Mouse (Mus musculus) monocyte, adult 2 months (primary cell): Measurements from ENCODE around the gene Zfp710.

Source experiments
- DNase-seq, 2 experiments: peaks; one replicate each; pipeline ENCODE4 v3.0.0; 2022; ENCODE audit warnings: low spot score in 2 of 2, low read depth in 1 of 2

Zfp710 gene

GRCm38 (mm10) chr7:80055781-80056180, 31.2 kb downstream of the Zfp710 start:
- no peak for DNase-seq

- DNase-seq = no peak
Observed at GRCm38 (mm10) chr7:80057002-80057691, 32.5 kb downstream of the Zfp710 start.

DNA sequence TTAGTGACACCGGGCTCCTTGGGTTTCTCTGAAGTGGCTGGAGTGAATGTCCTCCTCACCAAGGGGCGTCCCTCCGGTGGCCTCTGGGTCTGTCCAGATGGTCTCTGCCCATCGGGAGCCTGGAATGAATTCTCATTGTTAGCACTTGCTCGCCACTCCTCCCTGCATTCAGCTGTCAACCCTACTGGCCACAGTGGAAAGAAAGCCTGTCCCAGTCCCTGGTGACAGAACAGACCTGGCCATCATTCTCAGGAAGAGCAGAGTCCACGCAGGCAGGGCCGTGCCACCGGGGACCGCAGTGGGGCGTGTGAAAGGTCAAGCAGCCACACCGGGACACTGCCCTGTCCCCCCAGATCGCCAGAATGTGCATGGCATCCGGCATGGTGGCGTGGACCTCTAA, 33.2 kb downstream of the Zfp710 start:
- DNase-seq = no peak

- no peak for DNase-seq
Observed at GRCm38 (mm10) chr7:80058405-80059063, 33.9 kb downstream of the Zfp710 start.

- no peak for DNase-seq
Observed at GRCm38 (mm10) chr7:80059064-80059838, 34.6 kb downstream of the Zfp710 start.

DNA sequence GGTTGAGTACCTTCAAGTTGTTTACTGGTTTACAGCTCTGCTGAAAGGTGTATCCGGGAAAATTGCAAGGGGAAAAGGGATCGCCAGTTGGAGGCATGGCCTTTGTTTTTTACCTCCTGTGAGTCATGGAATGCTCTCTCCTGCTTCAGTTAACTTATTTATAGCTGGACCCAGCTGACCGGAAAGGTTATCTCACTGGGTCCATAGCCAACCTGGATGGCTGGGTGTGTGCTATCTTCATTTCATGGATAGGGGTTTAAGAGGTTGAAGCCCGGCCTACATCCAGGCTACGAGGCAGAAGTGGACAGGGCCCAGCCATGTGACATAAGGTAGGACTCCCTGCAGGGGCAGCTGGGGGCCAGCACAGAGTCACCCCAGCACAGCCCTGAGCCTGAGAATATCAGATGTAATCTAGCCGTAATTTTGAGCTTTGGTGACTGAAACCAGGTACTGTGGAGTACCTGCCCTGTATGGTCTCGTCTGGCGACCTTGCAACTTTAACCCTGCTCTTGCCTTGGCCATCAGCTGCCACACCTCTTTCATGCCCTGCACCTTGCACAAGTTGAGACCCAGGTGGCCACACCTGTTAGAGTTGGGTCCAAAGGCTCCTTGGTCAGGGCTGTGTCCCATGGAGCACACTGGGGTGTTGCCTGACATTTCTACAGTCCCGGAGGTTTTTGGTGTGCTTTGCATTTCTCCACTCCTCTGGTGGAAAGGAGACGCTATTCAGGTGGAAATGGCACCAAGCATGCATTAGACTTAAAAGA, 35.6 kb downstream of the Zfp710 start:
- DNase-seq = no peak

DNA sequence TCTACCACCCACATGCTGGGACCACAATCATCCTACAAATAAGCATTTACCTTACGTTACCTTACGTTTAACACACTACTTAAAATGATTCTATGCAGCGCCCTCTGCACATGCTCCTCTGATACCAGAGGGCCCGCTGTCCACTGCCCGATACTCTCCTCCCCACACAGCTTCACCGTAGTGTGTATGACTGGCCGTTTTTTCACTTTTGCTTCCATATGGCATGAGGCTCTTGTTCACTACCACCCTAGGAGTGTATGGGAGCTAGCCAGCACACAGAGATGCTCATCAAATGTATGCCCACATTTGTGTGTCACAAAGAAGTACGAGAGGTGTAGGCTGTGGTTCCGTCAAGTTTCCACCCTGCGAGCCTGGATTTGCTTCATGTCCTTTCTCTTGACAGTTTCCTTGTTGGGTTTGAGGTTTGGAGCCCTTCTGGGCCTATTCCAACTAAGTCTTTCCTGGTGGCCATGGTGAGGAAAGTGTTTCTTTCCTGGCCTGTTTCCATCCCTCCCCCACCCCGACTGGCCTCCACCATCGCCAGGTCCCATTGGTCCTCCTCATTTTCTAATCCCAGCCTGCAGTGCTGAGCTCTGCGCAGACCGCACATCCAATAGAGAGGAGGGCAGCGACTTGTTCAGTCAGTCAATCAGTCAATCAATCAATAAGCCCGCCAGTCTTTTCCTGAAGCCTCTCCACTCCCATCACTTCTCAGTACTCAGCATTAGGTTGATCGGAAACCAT, 37.6 kb downstream of the Zfp710 start:
- no peak for DNase-seq

DNA sequence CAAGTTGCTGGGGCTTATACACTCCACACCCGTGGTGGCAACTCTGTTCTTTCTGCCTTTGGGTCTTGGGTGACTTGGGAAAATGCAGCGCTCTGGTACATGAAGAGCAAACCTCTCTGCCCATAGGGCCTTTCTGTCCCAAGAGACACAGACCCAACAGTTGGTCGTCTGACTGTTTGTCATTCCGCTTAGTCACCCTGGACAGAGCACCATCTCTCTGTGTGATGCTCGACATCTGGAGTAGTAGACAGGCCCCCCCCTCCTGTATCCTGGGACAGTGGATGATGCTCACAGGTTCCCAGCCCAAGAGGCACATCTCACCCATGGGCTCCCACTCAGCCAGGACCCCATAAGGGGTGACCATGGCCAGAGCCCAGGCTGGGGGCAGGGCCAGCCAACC, 38.6 kb downstream of the Zfp710 start:
- no peak for DNase-seq

DNA sequence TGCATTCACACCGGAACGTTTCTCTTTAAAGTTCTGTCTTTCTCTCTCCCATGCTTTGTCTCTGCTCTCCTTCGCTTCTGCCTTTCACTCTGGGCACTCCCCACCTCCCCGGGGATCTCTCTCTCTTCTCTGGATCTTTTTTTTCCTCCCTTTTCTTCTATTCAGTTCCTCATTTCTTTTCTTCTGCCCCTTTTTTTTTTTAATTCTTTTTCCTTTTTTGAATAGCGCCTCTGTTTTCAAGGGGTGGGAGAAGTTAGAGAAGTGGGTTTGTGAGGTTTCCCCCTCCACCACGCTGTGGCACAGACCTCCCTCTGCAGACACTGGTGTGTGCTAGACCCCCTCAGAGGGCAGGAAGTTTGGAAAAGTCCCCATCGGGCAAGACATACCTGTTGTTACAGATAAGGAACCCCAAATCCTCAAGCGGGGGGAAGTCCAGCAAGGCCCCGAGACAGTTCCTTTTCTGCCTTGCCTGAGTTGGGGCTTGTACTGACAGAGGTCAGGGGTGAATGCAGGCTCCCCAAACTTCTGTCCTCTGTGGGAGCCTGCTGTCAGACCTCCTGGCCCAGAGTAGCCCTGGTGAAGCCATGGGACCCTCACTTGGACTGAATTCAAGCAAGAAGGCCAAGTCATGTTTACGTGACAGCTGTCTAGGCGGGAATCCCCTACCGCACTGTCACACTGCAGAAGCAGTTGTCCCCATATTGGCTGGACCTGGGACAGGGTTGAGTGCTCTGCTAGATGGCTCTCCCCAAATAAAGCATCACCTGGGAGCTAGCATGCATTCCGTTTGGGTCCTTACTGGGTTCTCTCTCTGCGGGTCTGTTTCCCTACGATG, 39.5 kb downstream of the Zfp710 start:
- DNase-seq = no peak

DNA sequence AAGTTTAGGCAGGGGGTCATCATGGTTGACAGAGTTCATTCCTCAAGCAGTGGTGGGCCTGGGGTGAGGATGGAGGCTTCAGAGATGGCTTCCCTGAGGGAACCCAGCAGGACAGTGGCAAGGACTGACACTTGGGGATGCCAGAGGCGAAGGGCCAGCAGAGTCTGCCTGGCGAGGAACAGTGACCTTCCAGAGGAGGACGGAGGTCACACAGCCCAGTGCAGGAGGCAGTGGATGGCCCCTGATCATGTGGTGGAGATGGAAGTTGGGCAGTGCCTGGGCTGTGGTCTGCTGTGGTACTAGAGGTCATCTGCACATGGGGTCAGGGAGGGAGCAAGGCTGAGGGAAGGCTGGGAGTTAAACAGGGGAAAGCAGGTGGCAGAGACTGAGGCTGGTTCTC, 40.6 kb downstream of the Zfp710 start:
- no peak for DNase-seq

DNA sequence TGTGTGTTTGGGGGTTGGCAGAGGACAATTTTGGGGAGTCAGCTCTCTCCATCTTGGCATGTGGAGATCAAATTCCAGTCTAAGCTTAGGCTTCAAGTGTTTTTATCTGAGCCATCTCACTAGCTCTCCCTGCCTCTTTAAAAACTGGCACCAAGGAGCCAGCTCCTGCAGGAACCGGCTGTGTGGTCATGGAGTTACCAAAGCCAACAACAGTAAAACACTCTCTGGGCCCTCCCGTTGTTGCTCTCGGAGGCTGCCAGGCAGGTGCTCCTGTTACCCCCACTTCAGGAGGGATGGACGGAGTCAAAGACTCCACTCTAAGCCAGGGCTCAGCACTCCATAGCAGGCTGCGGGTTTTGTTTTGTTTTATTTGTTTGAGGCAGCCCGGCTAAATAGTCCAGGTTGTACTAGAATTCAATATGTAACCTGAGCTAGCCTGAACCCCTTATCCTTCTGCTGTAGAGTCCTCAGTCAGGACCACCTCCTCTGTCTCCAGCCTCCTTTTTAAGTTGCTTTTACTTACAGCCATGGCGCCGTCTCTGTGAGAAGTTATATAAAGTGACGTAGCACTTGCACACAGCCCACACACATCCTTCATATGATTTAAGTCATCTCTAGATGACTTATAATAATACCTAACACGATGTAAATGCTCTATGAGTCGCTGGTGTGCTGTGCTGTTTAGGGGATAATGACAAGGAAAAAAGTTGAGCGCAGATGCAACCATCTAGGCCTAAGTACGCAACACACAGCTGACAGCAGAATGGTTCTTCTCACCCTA, 42.3 kb downstream of the Zfp710 start:
- DNase-seq = no peak

GRCm38 (mm10) chr7:80068341-80068740, 43.7 kb downstream of the Zfp710 start:
- DNase-seq = no peak

- no peak for DNase-seq
Observed at GRCm38 (mm10) chr7:80069615-80070327, 45.2 kb downstream of the Zfp710 start.

- no peak for DNase-seq
Observed at GRCm38 (mm10) chr7:80071209-80071608, 46.6 kb downstream of the Zfp710 start.

- DNase-seq = no peak
Observed at GRCm38 (mm10) chr7:80072297-80072696, 47.7 kb downstream of the Zfp710 start.

DNA sequence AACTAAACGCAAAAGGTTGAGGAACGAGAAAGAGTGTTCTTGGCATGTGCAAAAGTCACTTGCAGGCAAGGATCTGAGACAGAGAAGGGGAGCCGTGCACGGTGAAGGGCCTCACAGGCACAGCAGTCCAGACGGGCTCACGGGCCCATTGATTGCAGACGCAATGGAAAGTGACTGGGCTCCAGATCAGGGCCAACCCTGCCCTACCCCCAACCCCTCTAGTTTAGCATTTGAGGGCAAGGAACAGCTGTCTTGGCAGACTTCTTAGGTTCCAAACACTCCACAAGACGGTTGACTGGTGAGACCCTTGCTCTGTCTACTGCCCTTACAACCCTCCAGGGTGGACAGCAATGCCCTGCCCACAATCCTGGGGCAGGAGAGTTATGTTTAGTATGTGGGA, 48.9 kb downstream of the Zfp710 start:
- no peak for DNase-seq

- DNase-seq = peak; percentile 75 to 76
Observed at GRCm38 (mm10) chr7:80074921-80075441, 50.4 kb downstream of the Zfp710 start.

GRCm38 (mm10) chr7:80075946-80076583, 51.5 kb downstream of the Zfp710 start:
- DNase-seq = no peak
